Comparison of ENCODE assay signal across 19 mouse cellular contexts in genomic region chr1:59580880-59581279, GRCm38 (mm10).
A peak's percentile ranks its signal among the peaks of the same experiment; 100 is the strongest.
DNase-seq lines count a peak whose midpoint lies in the region; ATAC-seq and TF ChIP-seq lines count a peak whose summit lies in the region.
"Had no signal": no experiment of that assay in that cellular context is flagged by ENCODE, and none has a peak within 500 bp of the region (broad histone marks: within the 10 kb centered on the region; RNA-seq: fewer than 3 reads in every experiment).

No protein-coding gene starts in this region.

- H3K79me2 ChIP-seq in heart, adult 2 months (replicated peaks; ENCODE audit: control insufficient read depth, insufficient read depth, low read length), result no peaks in the 10 kb centered on the region

- TF ChIP-seq CTCF in heart, adult 2 months (IDR thresholded peaks at IDR 0.05), result 0 out of 2 replicates have a peak, but pooled peaks have one; percentile 4
- TF ChIP-seq CTCF in layer of hippocampus, adult 2 months (conservative IDR thresholded peaks at IDR 0.05), result peak; percentile 39

- 85% methylated on average over 3 of the region's 3 CpGs for WGBS in heart, adult 2 months
- WGBS in intestine, embryonic 15.5 days, result 69% methylated on average over 3 of the region's 3 CpGs
- WGBS in hindbrain, embryonic 12.5 days, result 92% methylated on average over 3 of the region's 3 CpGs

- no peak for TF ChIP-seq POLR2A in heart, adult 2 months (IDR thresholded peaks at IDR 0.05; ENCODE audit: insufficient read depth, low read depth, low read length)

- ATAC-seq in intestine, embryonic 15.5 days, result no peak
- no peak for ATAC-seq in cerebellum, adult (ENCODE audit: insufficient number of reproducible peaks, low FRiP score, low TSS enrichment)
- ATAC-seq in hindbrain, embryonic 12.5 days (ENCODE audit: low FRiP score), result no peak
- ATAC-seq: forebrain, embryonic 15.5 days had no signal

- no peaks in the 10 kb centered on the region for H3K36me3 ChIP-seq in heart, adult 2 months (ENCODE audit: control insufficient read depth, insufficient read depth, low read length)
- no peaks in the 10 kb centered on the region for H3K36me3 ChIP-seq in intestine, embryonic 15.5 days
- no peaks in the 10 kb centered on the region for H3K36me3 ChIP-seq in hindbrain, embryonic 12.5 days
- H3K36me3 ChIP-seq: forebrain, embryonic 15.5 days; limb, embryonic 15.5 days had no signal

- H3K4me2 ChIP-seq in intestine, embryonic 15.5 days (replicated peaks), result no peak overlapping the region
- no peak overlapping the region for H3K4me2 ChIP-seq in hindbrain, embryonic 12.5 days (replicated peaks)
- H3K4me2 ChIP-seq: forebrain, embryonic 15.5 days; hindbrain, embryonic 14.5 days; limb, embryonic 15.5 days had no signal

- H3K4me1 ChIP-seq in heart, adult 2 months (ENCODE audit: control insufficient read depth, insufficient read depth, low read length), result no peaks in the 10 kb centered on the region
- peaks cover 20% of the 10 kb centered on the region for H3K4me1 ChIP-seq in intestine, embryonic 15.5 days (replicated peaks)
- H3K4me1 ChIP-seq in hindbrain, embryonic 12.5 days, result peaks cover 3% of the 10 kb centered on the region; the same call in 1 of the 2 replicates

- H3K9ac ChIP-seq in heart, adult 2 months (ENCODE audit: low read depth, low read length), result no peak overlapping the region
- H3K9ac ChIP-seq in intestine, embryonic 15.5 days, result no peak overlapping the region
- H3K9ac ChIP-seq in hindbrain, embryonic 12.5 days, result no peak overlapping the region
- H3K9ac ChIP-seq: forebrain, embryonic 15.5 days; hindbrain, embryonic 14.5 days; limb, embryonic 15.5 days had no signal

- H3K4me3 ChIP-seq in heart, adult 2 months, result no peak overlapping the region
- no peak overlapping the region for H3K4me3 ChIP-seq in layer of hippocampus, adult 2 months
- H3K4me3 ChIP-seq in intestine, embryonic 15.5 days (replicated peaks), result no peak overlapping the region
- H3K4me3 ChIP-seq in hindbrain, embryonic 12.5 days, result no peak overlapping the region
- H3K4me3 ChIP-seq: forebrain, embryonic 15.5 days; limb, embryonic 15.5 days; myocyte had no signal

- no peak for DNase-seq in heart, adult 2 months
- DNase-seq in heart, postnatal 36 days, result no peak
- DNase-seq in layer of hippocampus, adult 2 months (ENCODE audit: low spot score in 2 of 2), result no peak
- no peak for DNase-seq in layer of hippocampus, adult 9-10 months (ENCODE audit: low spot score)
- peak; percentile 41 for DNase-seq in 3T3-L1 (ENCODE audit: low read depth, low spot score)
- DNase-seq: adrenal gland, adult 2 months; cerebellum, adult 8-10 months; gastrocnemius, postnatal 14 days; heart, adult 18-20 months; heart, postnatal 10 days; kidney, adult 11 months; midbrain, embryonic 14.5 days had no signal

- intact Hi-C loops in heart, adult 2 months (cut with DNase I), result loop anchor here (10.0 kb wide), 1 partner anchor 336 kb away; no protein-coding TSS in a partner anchor
- intact Hi-C loops in heart, postnatal 36 days (cut with DNase I), result loop anchor here (5.0 kb wide), 1 partner anchor 334 kb away; no protein-coding TSS in a partner anchor

- no peak overlapping the region for H3K27ac ChIP-seq in heart, adult 2 months
- H3K27ac ChIP-seq in layer of hippocampus, adult 2 months, result no peak overlapping the region
- H3K27ac ChIP-seq in intestine, embryonic 15.5 days, result peak overlapping the region; percentile 70
- H3K27ac ChIP-seq in hindbrain, embryonic 12.5 days, result no peak overlapping the region
- H3K27ac ChIP-seq: forebrain, embryonic 15.5 days; hindbrain, embryonic 14.5 days; limb, embryonic 15.5 days had no signal

- no peak for TF ChIP-seq EP300 in heart, adult 2 months (IDR thresholded peaks at IDR 0.05; ENCODE audit: insufficient read depth, low read depth, low read length)

- H3K9me3 ChIP-seq in intestine, embryonic 15.5 days, result no peaks in the 10 kb centered on the region
- H3K9me3 ChIP-seq in hindbrain, embryonic 12.5 days (replicated peaks), result no peaks in the 10 kb centered on the region
- H3K9me3 ChIP-seq: forebrain, embryonic 15.5 days; limb, embryonic 15.5 days had no signal

- 0 out of 2 replicates have a peak, but pooled peaks cover 2% of the 10 kb centered on the region for H3K27me3 ChIP-seq in heart, adult 2 months (ENCODE audit: control insufficient read depth, insufficient read depth, low read length)
- no peaks in the 10 kb centered on the region; the same call in 1 of the 2 replicates for H3K27me3 ChIP-seq in intestine, embryonic 15.5 days (replicated peaks)
- no peaks in the 10 kb centered on the region; the same call in 1 of the 2 replicates for H3K27me3 ChIP-seq in hindbrain, embryonic 12.5 days
- H3K27me3 ChIP-seq: forebrain, embryonic 15.5 days; limb, embryonic 15.5 days had no signal
